Mouse (Mus musculus) lung, postnatal 0 days (tissue): ENCODE data around the gene Emc3. TPM values are rescaled to one million over a fixed set of nuclear protein-coding genes. Genes with fewer than 3 reads are reported as not detected.

Source experiments
- ATAC-seq: fragments of 200-750 bp; cut with Nextera tagmentation; 2 replicates; pipeline ENCODE4 v1.8.0; 2017; ENCODE audit warnings: moderate library complexity
- DNase-seq: peaks from one replicate; pipeline ENCODE4 v3.0.0-alpha.2; 2016; ENCODE audit warnings: low spot score
- H3K27ac ChIP-seq: fragments of 300-500 bp; sonication (generic); 2 replicates; pipeline ENCODE4 v1.5.1; 2014; ENCODE audit warnings: antibody characterized with exemption, mild to moderate bottlenecking, low read length, mixed read lengths
- H3K27me3 ChIP-seq: fragments of 300-500 bp; sonication (generic); replicated peaks from 2 replicates; pipeline ENCODE4 v1.6.1; 2014; ENCODE audit warnings: low read length, mixed read lengths; ENCODE audit not compliant: insufficient read depth
- H3K36me3 ChIP-seq: fragments of 300-500 bp; sonication (generic); 2 replicates; pipeline ENCODE4 v1.6.1; 2014; ENCODE audit warnings: low read length, mixed read lengths; ENCODE audit not compliant: insufficient read depth
- H3K4me1 ChIP-seq: fragments of 300-500 bp; sonication (generic); 2 replicates; pipeline ENCODE4 v1.6.1; 2014; ENCODE audit warnings: antibody characterized with exemption, low read depth, low read length, mixed read lengths; ENCODE audit not compliant: insufficient read depth
- H3K4me2 ChIP-seq: fragments of 300-500 bp; sonication (generic); replicated peaks from 2 replicates; pipeline ENCODE4 v1.6.1; 2014; ENCODE audit warnings: low read depth, mild to moderate bottlenecking, low read length, moderate library complexity, mixed read lengths
- H3K4me3 ChIP-seq: fragments of 300-500 bp; sonication (generic); 2 replicates; pipeline ENCODE4 v1.5.1; 2014; ENCODE audit warnings: low read depth, low read length
- H3K9ac ChIP-seq: fragments of 300-500 bp; sonication (generic); replicated peaks from 2 replicates; pipeline ENCODE4 v1.6.1; 2014; ENCODE audit warnings: low read depth, mild to moderate bottlenecking
- H3K9me3 ChIP-seq: fragments of 300-500 bp; sonication (generic); 2 replicates; pipeline ENCODE4 v1.6.1; 2016; ENCODE audit warnings: low read length, mixed read lengths
- CTCF ChIP-seq: IDR thresholded peaks from 2 replicates; pipeline ENCODE4 v1.5.1; 2016; ENCODE audit warnings: antibody characterized with exemption, mild to moderate bottlenecking
- EP300 ChIP-seq: IDR thresholded peaks from 2 replicates; pipeline ENCODE4 v1.6.1; 2016; ENCODE audit warnings: antibody characterized with exemption, mild to moderate bottlenecking, control low read depth
- WGBS: fragments of 180-500 bp; shearing (Covaris S2); extraction: QIAGEN DNeasy Blood & Tissue Kit; methylation state at CpG from one replicate; pipeline ENCODE4 v1.1.7; 2014; 5-methylcytosine and 5-hydroxymethylcytosine counted together
- polyA plus RNA-seq: library from polyadenylated mRNA; unstranded; fragments of >200 nt; fragmentation: Nextera tagmentation; extraction: Ambion mirVana; gene quantifications from 2 replicates; pipeline ENCODE4 v1.2.1, GENCODE M21; 2015

Gene Emc3
- polyA plus RNA-seq, 1 experiment from 2014 or later, result 93.7 TPM

- peaks cover 4% of the 10 kb centered on the region; the same call in 1 of the 2 replicates for H3K36me3 ChIP-seq
- no peaks in the 10 kb centered on the region for H3K27me3 ChIP-seq
- no peak overlapping the region for H3K4me3 ChIP-seq
- DNase-seq, result peak; percentile 91
- no peaks in the 10 kb centered on the region for H3K9me3 ChIP-seq
- 36% methylated on average over 7 of the region's 7 CpGs for WGBS
- no peaks in the 10 kb centered on the region; the same call in 1 of the 2 replicates for H3K4me1 ChIP-seq
- peak overlapping the region; percentile 62; the same call in 1 of the 2 replicates for H3K27ac ChIP-seq
- no peak overlapping the region for H3K9ac ChIP-seq
- TF ChIP-seq CTCF (no peak), EP300 (no peak)
- peak; percentile 25; the same call in 1 of the 2 replicates for ATAC-seq
- H3K4me2 ChIP-seq, result no peak overlapping the region
Measured at GRCm38 (mm10) chr6:113487125-113487576, 44.3 kb downstream of the Emc3 start.

- Histone ChIP-seq H3K9ac (peak overlapping the region; percentile 37), H3K4me1 (no peaks in the 10 kb centered on the region; the same call in 1 of the 2 replicates), H3K4me3 (peak overlapping the region; percentile 49), H3K4me2 (peak overlapping the region; percentile 68), H3K27me3 (no peaks in the 10 kb centered on the region), H3K27ac (peak overlapping the region; percentile 52), H3K36me3 (no peaks in the 10 kb centered on the region), H3K9me3 (no peaks in the 10 kb centered on the region)
- WGBS, result 10% methylated on average over 10 of the region's 10 CpGs
- TF ChIP-seq EP300 (no peak), CTCF (peak; percentile 29)
- ATAC-seq (0 out of 2 replicates have a peak, but pooled peaks have one; percentile 5), DNase-seq (peak; percentile 23)
Measured at GRCm38 (mm10) chr6:113483729-113484128, 47.7 kb downstream of the Emc3 start.

GRCm38 (mm10) chr6:113483100-113483615 is 48.3 kb downstream of the Emc3 start, which contains the start of gene Creld1:
TSS of gene Creld1 (plus strand) at chr6:113483297.
- peak; percentile 95 for ATAC-seq
- Histone ChIP-seq H3K9me3 (no peaks in the 10 kb centered on the region), H3K4me3 (peak within 1 kb of the TSS; percentile 49), H3K36me3 (no peaks in the 10 kb centered on the region), H3K4me2 (peak within 1 kb of the TSS; percentile 68), H3K4me1 (no peaks in the 10 kb centered on the region; the same call in 1 of the 2 replicates), H3K27ac (peak within 1 kb of the TSS; percentile 80), H3K27me3 (no peaks in the 10 kb centered on the region), H3K9ac (peak within 1 kb of the TSS; percentile 37)
- TF ChIP-seq CTCF, result no peak
- no peak; the same call in 1 of the 2 replicates for TF ChIP-seq EP300
- under 1% methylated on average over 26 of the region's 26 CpGs for WGBS
- DNase-seq, result peak; percentile 97

GRCm38 (mm10) chr6:113482477-113483099 is 48.9 kb downstream of the Emc3 start:
- DNase-seq (no peak), ATAC-seq (peak; percentile 54)
- H3K9me3 ChIP-seq, result no peaks in the 10 kb centered on the region
- H3K4me1 ChIP-seq, result no peaks in the 10 kb centered on the region; the same call in 1 of the 2 replicates
- peak overlapping the region; percentile 49 for H3K4me3 ChIP-seq
- no peaks in the 10 kb centered on the region for H3K27me3 ChIP-seq
- peak overlapping the region; percentile 80 for H3K27ac ChIP-seq
- peak overlapping the region; percentile 29; the same call in 1 of the 2 replicates for H3K9ac ChIP-seq
- peak overlapping the region; percentile 68 for H3K4me2 ChIP-seq
- 4% methylated on average over 53 of the region's 65 CpGs for WGBS
- peak; percentile 38; the same call in 1 of the 2 replicates for TF ChIP-seq CTCF
- no peak for TF ChIP-seq EP300
- H3K36me3 ChIP-seq, result no peaks in the 10 kb centered on the region

- H3K4me3 ChIP-seq, result no peak overlapping the region
- H3K4me1 ChIP-seq, result no peaks in the 10 kb centered on the region; the same call in 1 of the 2 replicates
- H3K36me3 ChIP-seq, result no peaks in the 10 kb centered on the region
- TF ChIP-seq EP300 (no peak), CTCF (no peak)
- 52% methylated on average over 18 of the region's 18 CpGs for WGBS
- no peak overlapping the region for H3K4me2 ChIP-seq
- H3K27ac ChIP-seq, result no peak overlapping the region
- H3K9me3 ChIP-seq, result no peaks in the 10 kb centered on the region
- ATAC-seq (peak; percentile 20), DNase-seq (peak; percentile 71)
- H3K9ac ChIP-seq, result no peak overlapping the region
- no peaks in the 10 kb centered on the region for H3K27me3 ChIP-seq
Measured at GRCm38 (mm10) chr6:113480555-113481373, 50.7 kb downstream of the Emc3 start.

- 79% methylated on average over 10 of the region's 10 CpGs for WGBS
- ATAC-seq, result no peak
Measured at GRCm38 (mm10) chr6:113478906-113479305, 52.5 kb downstream of the Emc3 start.

More at GRCm38 (mm10) chr6:113478906-113479305, 52.5 kb downstream of the Emc3 start:
- no peaks in the 10 kb centered on the region for H3K36me3 ChIP-seq
- TF ChIP-seq EP300, result no peak
- no peaks in the 10 kb centered on the region; the same call in 1 of the 2 replicates for H3K4me1 ChIP-seq
- H3K27me3 ChIP-seq, result no peaks in the 10 kb centered on the region
- H3K27ac ChIP-seq, result no peak overlapping the region
- DNase-seq, result no peak
- H3K4me2 ChIP-seq, result no peak overlapping the region
- H3K9me3 ChIP-seq, result no peaks in the 10 kb centered on the region
- H3K4me3 ChIP-seq, result no peak overlapping the region
- H3K9ac ChIP-seq, result no peak overlapping the region
